Mouse (Mus musculus) sigmoid colon, adult 10 weeks (tissue): ENCODE data around the gene Rbm46. TPM values are rescaled to one million over a fixed set of nuclear protein-coding genes. Genes with fewer than 3 reads are reported as not detected.

Experiments
- polyA plus RNA-seq: library from polyadenylated mRNA; stranded (reverse); fragments of 350-450 nt; fragmentation: Illumina TruSeq; extraction: RNeasy Lipid Tissue Mini Kit (QIAGEN cat#74804); gene quantifications from one replicate; pipeline ENCODE4 v1.2.3, GENCODE M21; 2014; ENCODE audit warnings: low read depth, low replicate concordance

The Rbm46 gene
- polyA plus RNA-seq, result not detected

DNA sequence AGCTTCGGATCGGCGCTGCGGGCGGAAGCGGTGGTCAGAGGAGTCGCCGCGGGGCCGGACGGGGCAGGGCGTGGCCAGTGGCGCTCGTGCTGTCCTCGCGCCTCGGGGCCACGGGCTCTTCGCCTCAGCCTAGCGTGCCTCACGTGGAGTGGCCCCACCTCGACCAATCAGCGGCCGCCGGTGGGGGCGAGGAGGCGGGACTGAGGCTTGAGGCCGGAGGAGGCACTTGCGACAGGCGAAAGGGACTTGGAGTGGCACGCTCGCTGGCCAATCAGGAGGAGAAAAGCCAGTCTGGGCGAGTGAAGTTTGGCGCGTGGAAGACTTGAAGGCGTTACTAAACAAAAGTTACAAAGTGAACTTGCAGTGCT, at the start of gene Rbm46:
Gene Rbm46, minus strand, starts transcription at position 112 of the 368 bp plus-strand sequence.

DNA sequence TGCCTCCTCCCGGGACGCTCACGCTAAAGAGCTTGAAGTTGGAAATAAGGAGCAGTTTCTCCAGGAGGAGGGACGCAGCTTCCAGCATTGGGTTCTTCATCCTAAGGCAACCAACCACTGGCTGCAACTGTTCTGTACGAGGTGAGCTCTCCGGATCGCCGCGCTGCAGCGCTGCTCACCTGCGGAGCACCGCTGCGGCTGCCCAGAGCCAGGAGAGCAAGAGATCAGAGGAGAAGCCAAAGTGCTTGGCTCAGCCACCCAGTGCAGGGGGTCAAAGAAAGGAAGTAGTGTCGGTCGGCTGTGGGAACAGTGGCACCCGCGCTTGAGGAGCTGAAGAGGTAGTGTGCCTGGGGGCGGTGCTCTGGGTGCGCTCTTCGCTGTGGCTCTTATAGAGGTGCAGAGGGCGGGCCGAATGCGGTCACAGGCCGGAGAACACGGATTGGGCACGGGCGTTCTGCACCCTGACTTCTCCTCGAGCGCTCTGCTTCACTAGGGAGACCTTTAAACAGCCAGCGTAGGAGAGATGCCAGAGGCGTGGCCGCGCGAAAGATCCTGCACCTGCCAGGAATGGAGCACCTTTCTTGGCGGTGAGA, 27.4 kb upstream of the Rbm46 start, which contains the start of gene Lrat:
Gene Lrat, minus strand, starts transcription at position 361 of the 593 bp plus-strand sequence.

Other genes with a start within 250 kb of the Rbm46 start
- gene Lrat, start 27.5 kb upstream of the Rbm46 start, polyA plus RNA-seq, result 11.4 TPM
- not detected for gene Fgg, start 131.2 kb upstream of the Rbm46 start, polyA plus RNA-seq
- gene Fga, start 149.6 kb upstream of the Rbm46 start, polyA plus RNA-seq, result 0.19 TPM
- gene Fgb, start 173.4 kb upstream of the Rbm46 start, polyA plus RNA-seq, result not detected
- gene Plrg1, start 179.0 kb upstream of the Rbm46 start, polyA plus RNA-seq, result 22.8 TPM